Mouse (Mus musculus): ENCODE results near the gene Zfp3. TPM values are rescaled to one million over a fixed set of nuclear protein-coding genes. Genes with fewer than 3 reads are reported as not detected.
A peak's percentile ranks its signal among the peaks of the same experiment; 100 is the strongest.

The Zfp3 gene
- total RNA-seq, 2 experiments from 2014 or later: 7.4 to 10.8 TPM

GRCm38 (mm10) chr11:70803711-70804200 is 39.7 kb downstream of the Zfp3 start:
- no peak for DNase-seq
- intact Hi-C loops (cut with DNase I; ENCODE audit: low total_unique reads): no loop called here

- no peak for DNase-seq
- intact Hi-C loops (cut with DNase I; ENCODE audit: low total_unique reads): no loop called here
Observed at GRCm38 (mm10) chr11:70804395-70804794, 40.4 kb downstream of the Zfp3 start.

GRCm38 (mm10) chr11:70805641-70806175 is 41.7 kb downstream of the Zfp3 start:
- intact Hi-C loops (cut with DNase I; ENCODE audit: low total_unique reads): no loop called here

GRCm38 (mm10) chr11:70806697-70807096 is 42.7 kb downstream of the Zfp3 start:
- intact Hi-C loops (cut with DNase I; ENCODE audit: low total_unique reads): no loop called here
- DNase-seq: no peak

More at GRCm38 (mm10) chr11:70805641-70806175, 41.7 kb downstream of the Zfp3 start:
- no peak for DNase-seq

GRCm38 (mm10) chr11:70807630-70808029 is 43.6 kb downstream of the Zfp3 start:
- no peak for DNase-seq
- intact Hi-C loops (cut with DNase I; ENCODE audit: low total_unique reads): no loop called here

GRCm38 (mm10) chr11:70808101-70808500 is 44.1 kb downstream of the Zfp3 start:
- intact Hi-C loops (cut with DNase I; ENCODE audit: low total_unique reads): no loop called here
- DNase-seq: no peak

- DNase-seq: no peak
- intact Hi-C loops (cut with DNase I; ENCODE audit: low total_unique reads): no loop called here
Observed at GRCm38 (mm10) chr11:70809011-70809410, 45.0 kb downstream of the Zfp3 start.

GRCm38 (mm10) chr11:70811041-70811440 is 47.0 kb downstream of the Zfp3 start:
- intact Hi-C loops (cut with DNase I; ENCODE audit: low total_unique reads): no loop called here
- no peak for DNase-seq

GRCm38 (mm10) chr11:70811471-70812240 is 47.6 kb downstream of the Zfp3 start:
- intact Hi-C loops (cut with DNase I; ENCODE audit: low total_unique reads): no loop called here
- DNase-seq: no peak

- DNase-seq: no peak
- intact Hi-C loops (cut with DNase I; ENCODE audit: low total_unique reads): no loop called here
Observed at GRCm38 (mm10) chr11:70812365-70812764, 48.4 kb downstream of the Zfp3 start, which contains the start of gene Scimp. Scimp (minus strand) TSS chr11:70812586.

GRCm38 (mm10) chr11:70815071-70815470 is 51.1 kb downstream of the Zfp3 start:
- DNase-seq: no peak
- intact Hi-C loops (cut with DNase I; ENCODE audit: low total_unique reads): loop anchor here (5.0 kb wide), 1 partner anchor 33 kb away; no protein-coding TSS in a partner anchor

GRCm38 (mm10) chr11:70815498-70816078 is 51.6 kb downstream of the Zfp3 start:
- intact Hi-C loops (cut with DNase I; ENCODE audit: low total_unique reads): loop anchor here (5.0 kb wide), 1 partner anchor 33 kb away; no protein-coding TSS in a partner anchor
- peak; percentile 11 for DNase-seq

- no peak for DNase-seq
- intact Hi-C loops (cut with DNase I; ENCODE audit: low total_unique reads): loop anchor here (5.0 kb wide), 1 partner anchor 34 kb away; no protein-coding TSS in a partner anchor
Observed at GRCm38 (mm10) chr11:70816770-70817169, 52.8 kb downstream of the Zfp3 start.

- DNase-seq: no peak
- intact Hi-C loops (cut with DNase I; ENCODE audit: low total_unique reads): no loop called here
Observed at GRCm38 (mm10) chr11:70820120-70820519, 56.1 kb downstream of the Zfp3 start.

GRCm38 (mm10) chr11:70821728-70822591 is 58.0 kb downstream of the Zfp3 start:
- DNase-seq: peak; percentile 60
- intact Hi-C loops (cut with DNase I; ENCODE audit: low total_unique reads): no loop called here

Small RNA genes lying within 50 kb of the gene (microRNA-seq; reads per million reads assigned to microRNA genes)
- 0 reads per million in 2 experiments for gene Gm22760

Other genes starting within 250 kb of the Zfp3 start
- gene Vmo1, start 249.6 kb upstream of the Zfp3 start, total RNA-seq (2021): not detected
- not detected for gene Gltpd2, start 245.0 kb upstream of the Zfp3 start, total RNA-seq (2021)
- gene Psmb6, start 238.8 kb upstream of the Zfp3 start, total RNA-seq (2021): 100 to 1,000 TPM; 292 to 301 TPM
- not detected for gene Gm40193, start 231.3 kb upstream of the Zfp3 start, total RNA-seq (2021)
- gene Pld2, start 224.1 kb upstream of the Zfp3 start, total RNA-seq (2021): 10 to 100 TPM; 15.9 to 17.1 TPM
- gene Mink1, start 201.3 kb upstream of the Zfp3 start, total RNA-seq (2021): 10 to 100 TPM; 26.1 to 27.7 TPM
- not detected for gene 4930544D05Rik, start 148.4 kb upstream of the Zfp3 start, total RNA-seq (2021)
- 10 to 100 TPM; 38.7 to 39.4 TPM for gene Chrne, start 145.0 kb upstream of the Zfp3 start, total RNA-seq (2021)
- gene Gp1ba, start 125.1 kb upstream of the Zfp3 start, total RNA-seq (2021): under 1 TPM in 1 of 2 experiments, not detected in 1; 0.08 TPM
- 10 to 100 TPM; 34.9 to 35.7 TPM for gene Rnf167, start 117.0 kb upstream of the Zfp3 start, total RNA-seq (2021)
- 100 to 1,000 TPM; 278 to 315 TPM for gene Slc25a11, start 116.7 kb upstream of the Zfp3 start, total RNA-seq (2021)
- 100 to 1,000 TPM; 340 to 388 TPM for gene Pfn1, start 109.6 kb upstream of the Zfp3 start, total RNA-seq (2021)
- 1,000 to 10,000 TPM; 6,763 to 7,262 TPM for gene Eno3, start 107.0 kb upstream of the Zfp3 start, total RNA-seq (2021)
- gene Spag7, start 94.8 kb upstream of the Zfp3 start, total RNA-seq (2021): 100 to 1,000 TPM; 117 to 122 TPM
- 10 to 100 TPM; 21.2 to 25.5 TPM for gene Camta2, start 76.1 kb upstream of the Zfp3 start, total RNA-seq (2021)
- gene Inca1, start 64.1 kb upstream of the Zfp3 start, total RNA-seq (2021): 1 to 10 TPM; 2.5 to 3.3 TPM
- gene Kif1c, start 63.7 kb upstream of the Zfp3 start, total RNA-seq (2021): 100 to 1,000 TPM; 216 to 226 TPM
- gene Scimp, start 48.4 kb downstream of the Zfp3 start, total RNA-seq (2021): under 1 TPM in 1 of 2 experiments, not detected in 1; 0.22 TPM
- 10 to 100 TPM; 22.7 to 24.3 TPM for gene Rabep1, start 80.6 kb downstream of the Zfp3 start, total RNA-seq (2021)
- gene Nup88, start 205.8 kb downstream of the Zfp3 start, total RNA-seq (2021): 10 to 100 TPM; 36.7 to 38.6 TPM
- 10 to 100 TPM; 11.4 to 13.4 TPM for gene Rpain, start 206.0 kb downstream of the Zfp3 start, total RNA-seq (2021)
- 100 to 1,000 TPM; 146 to 150 TPM for gene C1qbp, start 218.8 kb downstream of the Zfp3 start, total RNA-seq (2021)
- gene Dhx33, start 240.2 kb downstream of the Zfp3 start, total RNA-seq (2021): 1 to 10 TPM; 7.0 to 9.8 TPM

Data from gastrocnemius, postnatal 14 days (tissue).